Mouse (Mus musculus) MEL (cell line): ENCODE measurements around the gene Glo1. TPM values are rescaled to one million over a fixed set of nuclear protein-coding genes. Genes with fewer than 3 reads are reported as not detected.
"Not testable (repeated sequence)": the region's sequence is repeated elsewhere in the genome, so short reads cannot be mapped to it uniquely, and the experiment has no call there.

ENCODE experiments used
- DNase-seq: peaks from one replicate; pipeline ENCODE4 v3.0.0; 2011; ENCODE audit warnings: low read depth, low spot score
- H3K27ac ChIP-seq: 2 replicates; pipeline ENCODE4 v1.5.1; 2012; ENCODE audit warnings: low read depth, mild to moderate bottlenecking, control low read depth, low read length, moderate library complexity; ENCODE audit not compliant: control insufficient read depth
- H3K27me3 ChIP-seq, 2 experiments: fragments of 150-350 bp in 1 of 2; sonication (generic) in 1 of 2; 2 replicates each; pipeline ENCODE4 v1.6.1; 2012; ENCODE audit warnings: low read length in 2 of 2, mild to moderate bottlenecking in 2 of 2, improper control_type of control experiment in 1 of 2, moderate library complexity in 1 of 2; ENCODE audit not compliant: insufficient read depth in 2 of 2, control insufficient read depth in 1 of 2
- H3K36me3 ChIP-seq, 2 experiments: 2 replicates each; pipeline ENCODE4 v1.6.1; 2012 to 2014; ENCODE audit warnings: low read length in 2 of 2, improper control_type of control experiment in 1 of 2, inconsistent platforms in 1 of 2, mild to moderate bottlenecking in 1 of 2; ENCODE audit not compliant: insufficient read depth in 2 of 2, control insufficient read depth in 1 of 2
- H3K4me1 ChIP-seq, 2 experiments: fragments of 150-350 bp in 1 of 2; sonication (generic) in 1 of 2; 2 replicates each; pipeline ENCODE4 v1.6.1; 2012; ENCODE audit warnings: low read length in 2 of 2, improper control_type of control experiment in 1 of 2, mild to moderate bottlenecking in 1 of 2; ENCODE audit not compliant: insufficient read depth in 2 of 2, control insufficient read depth in 1 of 2
- H3K4me3 ChIP-seq, 2 experiments: fragments of 150-350 bp in 1 of 2; sonication (generic) in 1 of 2; 2 replicates each; pipeline ENCODE4 v1.5.1; 2012; ENCODE audit warnings: low read depth in 2 of 2, low read length in 2 of 2, mild to moderate bottlenecking in 2 of 2, moderate library complexity in 2 of 2, control low read depth in 1 of 2, improper control_type of control experiment in 1 of 2; ENCODE audit not compliant: control insufficient read depth in 1 of 2, insufficient read depth in 1 of 2
- H3K79me2 ChIP-seq: 2 replicates; pipeline ENCODE4 v1.6.1; 2012; ENCODE audit warnings: mild to moderate bottlenecking, low read length, moderate library complexity; ENCODE audit not compliant: control insufficient read depth, poor library complexity, insufficient read depth
- H3K9ac ChIP-seq: 2 replicates; pipeline ENCODE4 v1.6.1; 2012; ENCODE audit warnings: low read depth, mild to moderate bottlenecking, control low read depth, low read length, moderate library complexity; ENCODE audit not compliant: control insufficient read depth, poor library complexity, severe bottlenecking
- H3K9me3 ChIP-seq: fragments of 150-350 bp; sonication (generic); replicated peaks from 2 replicates; pipeline ENCODE4 v1.6.1; 2012; ENCODE audit warnings: mild to moderate bottlenecking, low read length, improper control_type of control experiment, moderate library complexity; ENCODE audit not compliant: insufficient read depth
- BHLHE40 ChIP-seq: IDR thresholded peaks from 2 replicates; pipeline ENCODE4 v1.6.1; 2012; ENCODE audit warnings: low read depth, mild to moderate bottlenecking, inconsistent platforms, low read length, improper control_type of control experiment, borderline replicate concordance
- EP300 ChIP-seq, 2 experiments: IDR thresholded peaks; 2 replicates each; pipeline ENCODE4 v1.6.1; 2011; ENCODE audit warnings: improper control_type of control experiment in 2 of 2, low read length in 2 of 2, low read depth in 1 of 2, mild to moderate bottlenecking in 1 of 2
- GABPA ChIP-seq: IDR thresholded peaks from 2 replicates; pipeline ENCODE4 v1.6.1; 2012; ENCODE audit warnings: low read depth, mild to moderate bottlenecking, inconsistent platforms, low read length, improper control_type of control experiment, moderate library complexity
- GATA1 ChIP-seq: IDR thresholded peaks from 2 replicates; pipeline ENCODE4 v1.6.1; 2011; ENCODE audit warnings: low read depth, low read length, improper control_type of control experiment
- MAFK ChIP-seq: IDR thresholded peaks from 2 replicates; pipeline ENCODE4 v1.6.1; 2011; ENCODE audit warnings: low read depth, mild to moderate bottlenecking, low read length, improper control_type of control experiment, borderline replicate concordance
- NELFE ChIP-seq: IDR thresholded peaks from 2 replicates; pipeline ENCODE4 v1.6.1; 2011; ENCODE audit warnings: low read depth, low read length, improper control_type of control experiment
- RAD21 ChIP-seq: IDR thresholded peaks from 2 replicates; pipeline ENCODE4 v1.6.1; 2011; ENCODE audit warnings: mild to moderate bottlenecking, low read depth, low read length, improper control_type of control experiment
- RCOR1 ChIP-seq: IDR thresholded peaks from 2 replicates; pipeline ENCODE4 v1.6.1; 2012; ENCODE audit warnings: low read depth, mild to moderate bottlenecking, inconsistent platforms, low read length, improper control_type of control experiment
- TAL1 ChIP-seq: IDR thresholded peaks from 2 replicates; pipeline ENCODE4 v1.6.1; 2012; ENCODE audit warnings: mild to moderate bottlenecking, inconsistent platforms, low read length, moderate library complexity, mixed read lengths
- TBP ChIP-seq: IDR thresholded peaks from 2 replicates; pipeline ENCODE4 v1.8.0; 2011; ENCODE audit warnings: low read depth, low read length, improper control_type of control experiment
- ZC3H11A ChIP-seq: IDR thresholded peaks from 2 replicates; pipeline ENCODE4 v1.6.1; 2012; ENCODE audit warnings: low read depth, mild to moderate bottlenecking, inconsistent platforms, low read length, improper control_type of control experiment
- polyA plus RNA-seq, 2 experiments: library from polyadenylated mRNA; stranded (reverse) in 1 of 2; unstranded in 1 of 2; fragments of >175 nt in 1 of 2; fragments of >200 nt in 1 of 2; gene quantifications; 2 replicates each; pipeline versions ENCODE4 v1.2.1 to v1.2.4; 2012; ENCODE audit warnings: low replicate concordance in 2 of 2, low read depth in 1 of 2; ENCODE audit not compliant: insufficient read length in 2 of 2, insufficient read depth in 1 of 2, missing spikeins in 1 of 2
- total RNA-seq: library from RNA; depleted of rRNA; stranded (reverse); fragments of 300-350 nt; gene quantifications from 2 replicates; pipeline ENCODE4 v1.2.3, GENCODE M21; 2012

Glo1 gene
- total and polyA plus RNA-seq, 3 experiments: 58.5 to 288 (median 260) TPM

- DNase-seq: no peak
- Histone ChIP-seq H3K9ac (no peak overlapping the region), H3K27ac (no peak overlapping the region), H3K36me3 (peaks cover 0 to 3% of the 10 kb centered on the region in 2 experiments; a peak in 2 of 4 replicates), H3K4me1 (no peaks in the 10 kb centered on the region), H3K27me3 (no peaks in the 10 kb centered on the region), H3K9me3 (no peaks in the 10 kb centered on the region), H3K4me3 (no peak overlapping the region), H3K79me2 (no peaks in the 10 kb centered on the region)
- TF ChIP-seq BHLHE40: no peak
- no peak for TF ChIP-seq RAD21
- no peak for TF ChIP-seq NELFE
- TF ChIP-seq MAFK: no peak
Observed at GRCm38 (mm10) chr17:30637714-30638113, 11.0 kb upstream of the Glo1 start.

GRCm38 (mm10) chr17:30635367-30635766 is 8.7 kb upstream of the Glo1 start:
- Histone ChIP-seq H3K36me3 (peaks cover 0 to 3% of the 10 kb centered on the region in 2 experiments; a peak in 2 of 4 replicates), H3K79me2 (no peaks in the 10 kb centered on the region)
- TF ChIP-seq TAL1 (no peak), GATA1 (no peak), GABPA (no peak)
- TF ChIP-seq, all 39 proteins: peak for 0
- H3K9me3 ChIP-seq: no peaks in the 10 kb centered on the region
- no peak overlapping the region for H3K4me3 ChIP-seq
- no peaks in the 10 kb centered on the region for H3K27me3 ChIP-seq
- H3K27ac ChIP-seq: no peak overlapping the region
- DNase-seq: no peak
- H3K4me1 ChIP-seq: no peaks in the 10 kb centered on the region
- no peak overlapping the region for H3K9ac ChIP-seq

GRCm38 (mm10) chr17:30624132-30624531 is 2.5 kb downstream of the Glo1 start, which contains the start of gene Dnah8:
TSS of gene Dnah8 (plus strand) at chr17:30624354.
- not testable (repeated sequence) for DNase-seq, H3K27me3 ChIP-seq, H3K9me3 ChIP-seq, H3K79me2 ChIP-seq, H3K4me1 ChIP-seq
- H3K9ac ChIP-seq: peak within 1 kb of the TSS; percentile 43; the same call in 1 of the 2 replicates
- peak within 1 kb of the TSS; percentile 65 for H3K27ac ChIP-seq
- H3K4me3 ChIP-seq: peak within 1 kb of the TSS; percentile 18 to 30; a peak in 3 of 4 replicates
- peaks cover 0 to 12% of the 10 kb centered on the region in 2 experiments; a peak in 2 of 4 replicates for H3K36me3 ChIP-seq

GRCm38 (mm10) chr17:30623200-30623599 is 3.5 kb downstream of the Glo1 start:
- H3K4me1 ChIP-seq: peaks cover 8 to 15% of the 10 kb centered on the region in 2 experiments
- H3K36me3 ChIP-seq: peaks cover 0 to 19% of the 10 kb centered on the region in 2 experiments; a peak in 2 of 4 replicates
- peak; percentile 65 for DNase-seq
- H3K9me3 ChIP-seq: no peaks in the 10 kb centered on the region
- peak overlapping the region; percentile 65 for H3K27ac ChIP-seq
- H3K27me3 ChIP-seq: no peaks in the 10 kb centered on the region
- H3K79me2 ChIP-seq: no peaks in the 10 kb centered on the region
- no peak overlapping the region for H3K9ac ChIP-seq
- no peak overlapping the region for H3K4me3 ChIP-seq
- TF ChIP-seq TBP: peak; percentile 59; the same call in 1 of the 2 replicates
- no peak for TF ChIP-seq ZC3H11A
- TF ChIP-seq EP300 (IDR thresholded peaks at IDR 0.05; ENCODE audit: low read depth in 1 of 2, low read length in 2 of 2): peak; percentile 27 to 51; a peak in 3 of 4 replicates
- TF ChIP-seq GATA1: peak; percentile 25; the same call in 1 of the 2 replicates
- TF ChIP-seq RCOR1: peak; percentile 32; the same call in 1 of the 2 replicates
- TF ChIP-seq, all 39 proteins: peak for 4
